Mouse (Mus musculus) intestine, postnatal 0 days (tissue): Measurements from ENCODE around the gene Usp10. TPM values are rescaled to one million over a fixed set of nuclear protein-coding genes. Genes with fewer than 3 reads are reported as not detected.

Experiments used
- ATAC-seq: fragments of 200-750 bp; cut with Nextera tagmentation; 2 replicates; pipeline ENCODE4 v1.8.0; 2017; ENCODE audit warnings: mild to moderate bottlenecking, moderate TSS enrichment, moderate library complexity
- H3K27ac ChIP-seq: fragments of 300-500 bp; sonication (generic); 2 replicates; pipeline ENCODE4 v1.5.1; 2014; ENCODE audit warnings: mild to moderate bottlenecking, low read depth, low read length, moderate library complexity
- H3K27me3 ChIP-seq: fragments of 300-500 bp; sonication (generic); replicated peaks from 2 replicates; pipeline ENCODE4 v1.6.1; 2014; ENCODE audit warnings: low read length, mixed read lengths; ENCODE audit not compliant: control insufficient read depth, insufficient read depth
- H3K36me3 ChIP-seq: fragments of 300-500 bp; sonication (generic); 2 replicates; pipeline ENCODE4 v1.6.1; 2014; ENCODE audit warnings: mild to moderate bottlenecking, moderate library complexity; ENCODE audit not compliant: control insufficient read depth, insufficient read depth
- H3K4me1 ChIP-seq: fragments of 300-500 bp; sonication (generic); replicated peaks from 2 replicates; pipeline ENCODE4 v1.6.1; 2014; ENCODE audit warnings: antibody characterized with exemption, low read length, mixed read lengths; ENCODE audit not compliant: control insufficient read depth, insufficient read depth
- H3K4me2 ChIP-seq: fragments of 300-500 bp; sonication (generic); replicated peaks from 2 replicates; pipeline ENCODE4 v1.6.1; 2014; ENCODE audit warnings: low read depth, mild to moderate bottlenecking, moderate library complexity
- H3K4me3 ChIP-seq: fragments of 300-500 bp; sonication (generic); 2 replicates; pipeline ENCODE4 v1.5.1; 2014; ENCODE audit warnings: low read depth, low read length
- H3K9ac ChIP-seq: fragments of 300-500 bp; sonication (generic); 2 replicates; pipeline ENCODE4 v1.6.1; 2014; ENCODE audit warnings: mild to moderate bottlenecking, low read depth, low read length
- H3K9me3 ChIP-seq: fragments of 300-500 bp; sonication (generic); 2 replicates; pipeline ENCODE4 v1.6.1; 2016; ENCODE audit warnings: mixed run types; ENCODE audit not compliant: control insufficient read depth
- CTCF ChIP-seq: sonication (generic); IDR thresholded peaks from 2 replicates; pipeline ENCODE4 v1.5.1; 2016; ENCODE audit warnings: low read depth, mild to moderate bottlenecking, control low read depth, antibody characterized with exemption, moderate library complexity
- whole genome bisulfite sequencing: fragments of 180-500 bp; shearing (Covaris S2); extraction: QIAGEN DNeasy Blood & Tissue Kit; methylation state at CpG from one replicate; pipeline ENCODE4 v1.1.7; 2014; 5-methylcytosine and 5-hydroxymethylcytosine counted together
- polyA plus RNA-seq: library from polyadenylated mRNA; unstranded; fragments of >200 nt; fragmentation: Nextera tagmentation; extraction: Ambion mirVana; gene quantifications from 2 replicates; pipeline ENCODE4 v1.2.1, GENCODE M21; 2015

The Usp10 gene
- polyA plus RNA-seq, 1 experiment from 2014 or later, result 37.1 TPM

GRCm38 (mm10) chr8:119994114-119994513 lies 84.0 kb downstream of the Usp10 start:
- peak overlapping the region; percentile 56 for H3K4me2 ChIP-seq
- no peaks in the 10 kb centered on the region for H3K4me1 ChIP-seq
- 71% methylated on average over 7 of the region's 7 CpGs for WGBS
- no peaks in the 10 kb centered on the region for H3K9me3 ChIP-seq
- no peak for ATAC-seq
- H3K9ac ChIP-seq, result no peak overlapping the region
- H3K27ac ChIP-seq, result no peak overlapping the region
- no peak overlapping the region for H3K4me3 ChIP-seq
- TF ChIP-seq CTCF, result no peak
- no peaks in the 10 kb centered on the region for H3K36me3 ChIP-seq
- peaks cover 16% of the 10 kb centered on the region; the same call in 1 of the 2 replicates for H3K27me3 ChIP-seq

- 46% methylated on average over 6 of the region's 6 CpGs for WGBS
- H3K4me3 ChIP-seq, result no peak overlapping the region
- peak overlapping the region; percentile 56 for H3K4me2 ChIP-seq
- H3K27me3 ChIP-seq, result peaks cover 16% of the 10 kb centered on the region; the same call in 1 of the 2 replicates
- H3K4me1 ChIP-seq, result no peaks in the 10 kb centered on the region
- no peak overlapping the region for H3K9ac ChIP-seq
- no peak for ATAC-seq
- no peaks in the 10 kb centered on the region for H3K36me3 ChIP-seq
- no peak for TF ChIP-seq CTCF
- no peak overlapping the region for H3K27ac ChIP-seq
- no peaks in the 10 kb centered on the region for H3K9me3 ChIP-seq
Measured at GRCm38 (mm10) chr8:119994556-119994955, 84.4 kb downstream of the Usp10 start.

GRCm38 (mm10) chr8:119997266-119997665 lies 87.1 kb downstream of the Usp10 start:
- no peak overlapping the region for H3K9ac ChIP-seq
- H3K9me3 ChIP-seq, result no peaks in the 10 kb centered on the region
- H3K36me3 ChIP-seq, result no peaks in the 10 kb centered on the region
- no peak for ATAC-seq
- TF ChIP-seq CTCF, result no peak
- H3K4me1 ChIP-seq, result no peaks in the 10 kb centered on the region
- no peak overlapping the region for H3K4me3 ChIP-seq
- H3K4me2 ChIP-seq, result no peak overlapping the region
- 88% methylated on average over 4 of the region's 4 CpGs for WGBS
- H3K27me3 ChIP-seq, result peaks cover 7% of the 10 kb centered on the region; the same call in 1 of the 2 replicates
- H3K27ac ChIP-seq, result no peak overlapping the region

GRCm38 (mm10) chr8:120000461-120000860 lies 90.3 kb downstream of the Usp10 start:
- no peaks in the 10 kb centered on the region for H3K27me3 ChIP-seq
- H3K27ac ChIP-seq, result no peak overlapping the region
- TF ChIP-seq CTCF, result no peak
- H3K9ac ChIP-seq, result no peak overlapping the region
- H3K4me1 ChIP-seq, result no peaks in the 10 kb centered on the region
- WGBS, result 30% methylated on average over 8 of the region's 8 CpGs
- H3K9me3 ChIP-seq, result no peaks in the 10 kb centered on the region
- no peaks in the 10 kb centered on the region for H3K36me3 ChIP-seq
- no peak overlapping the region for H3K4me3 ChIP-seq
- no peak overlapping the region for H3K4me2 ChIP-seq
- no peak for ATAC-seq

GRCm38 (mm10) chr8:120001712-120002111 lies 91.6 kb downstream of the Usp10 start:
- Histone ChIP-seq H3K4me1 (no peaks in the 10 kb centered on the region), H3K9me3 (no peaks in the 10 kb centered on the region), H3K27ac (no peak overlapping the region), H3K27me3 (no peaks in the 10 kb centered on the region), H3K4me2 (no peak overlapping the region), H3K4me3 (no peak overlapping the region), H3K9ac (no peak overlapping the region), H3K36me3 (no peaks in the 10 kb centered on the region)
- WGBS, result 65% methylated on average over 7 of the region's 7 CpGs
- ATAC-seq, result no peak
- TF ChIP-seq CTCF, result no peak

- no peak overlapping the region for H3K4me2 ChIP-seq
- H3K4me1 ChIP-seq, result no peaks in the 10 kb centered on the region
- ATAC-seq, result no peak
- no peak overlapping the region; the same call in 1 of the 2 replicates for H3K27ac ChIP-seq
- no peaks in the 10 kb centered on the region for H3K36me3 ChIP-seq
- WGBS, result 59% methylated on average over 9 of the region's 9 CpGs
- no peaks in the 10 kb centered on the region for H3K27me3 ChIP-seq
- H3K4me3 ChIP-seq, result no peak overlapping the region
- no peak overlapping the region for H3K9ac ChIP-seq
- TF ChIP-seq CTCF, result no peak
- H3K9me3 ChIP-seq, result no peaks in the 10 kb centered on the region
Measured at GRCm38 (mm10) chr8:120002348-120002747, 92.2 kb downstream of the Usp10 start.
